Mouse (Mus musculus) T-helper 1 cell (primary cell): ENCODE measurements at regions not wholly inside any gene's neighbourhood (a gene's known extent, or its start where the extent isn't known, plus 50 kb on each side); places are given as distances from the start of the nearest gene placed in this dataset.

ENCODE experiments used
- in situ Hi-C: fragments of 300-600 bp; cut with MboI, MseI; formaldehyde crosslinking; loops from one replicate; pipeline ENCODE4 v1.15.1; 2025; ENCODE audit warnings: high pct_unique_total_duplicates

DNA sequence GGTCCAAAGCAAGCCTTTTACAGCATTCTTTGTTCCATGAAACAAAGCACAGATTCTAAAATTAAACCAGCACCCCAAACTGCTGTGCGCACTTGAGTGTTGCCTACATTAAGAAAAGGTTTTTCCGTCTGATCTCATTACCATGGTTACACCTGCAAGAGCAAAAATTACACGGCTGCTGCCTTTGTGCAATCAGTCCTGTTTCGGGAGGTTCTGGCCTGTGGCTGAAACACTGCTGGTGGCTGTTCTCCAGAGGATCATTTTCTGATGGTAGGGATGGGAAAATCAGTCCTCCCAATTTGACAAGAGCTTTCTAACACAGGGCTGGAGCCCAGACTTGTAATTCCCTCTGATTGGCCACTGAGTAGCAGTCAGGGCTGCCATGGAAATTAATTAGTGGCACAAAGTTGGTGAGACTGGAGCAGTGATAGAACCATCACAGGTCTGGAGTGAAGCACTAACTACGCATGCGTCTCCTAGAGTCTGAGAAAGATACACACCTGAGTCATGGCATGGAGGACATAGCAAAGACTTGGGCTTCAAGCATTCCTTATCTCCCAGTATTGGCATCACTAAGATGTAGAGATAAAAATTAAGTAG is 114.8 kb upstream of the Fam49a start:
- in situ Hi-C loops = loop anchor here (5.0 to 10.0 kb wide), 2 partner anchors 815 to 972 kb away; no protein-coding TSS in a partner anchor

GRCm38 (mm10) chr12:12147847-12148246 is 114.1 kb upstream of the Fam49a start:
- in situ Hi-C loops = loop anchor here (5.0 to 10.0 kb wide), 2 partner anchors 816 to 973 kb away; no protein-coding TSS in a partner anchor

- in situ Hi-C loops = loop anchor here (5.0 to 10.0 kb wide), 2 partner anchors 817 to 974 kb away; no protein-coding TSS in a partner anchor
Measured at GRCm38 (mm10) chr12:12148659-12149399, 113.1 kb upstream of the Fam49a start.

- in situ Hi-C loops = loop anchor here (10.0 kb wide), 1 partner anchor 1050 kb away; no protein-coding TSS in a partner anchor
Measured at GRCm38 (mm10) chr12:12164411-12164810, 97.5 kb upstream of the Fam49a start.

DNA sequence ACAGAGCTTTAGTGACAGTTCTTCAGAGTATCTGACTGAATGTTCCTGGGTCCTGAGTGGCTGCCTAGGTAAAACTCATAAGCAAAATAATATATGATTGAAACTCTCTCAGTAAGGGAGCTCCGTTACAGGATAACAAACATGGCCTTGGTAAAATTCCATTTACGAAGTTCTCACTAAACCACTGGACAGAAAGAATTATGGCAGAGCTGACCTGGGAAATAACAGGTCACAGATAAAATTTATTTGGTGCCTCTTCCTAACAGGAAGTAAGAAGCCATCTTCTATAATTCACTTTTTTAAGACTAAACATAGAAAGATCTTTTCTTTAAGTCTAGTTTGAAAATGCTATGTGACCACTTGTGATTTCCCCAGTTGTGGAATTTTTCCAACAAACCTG is 91.4 kb upstream of the Fam49a start:
- in situ Hi-C loops = loop anchor here (5.0 to 10.0 kb wide), 2 partner anchors 92 to 774 kb away; partner anchors contain the start of genes Fam49a and Mycn

GRCm38 (mm10) chr12:12172087-12172823 is 89.7 kb upstream of the Fam49a start:
- in situ Hi-C loops = loop anchor here (5.0 to 10.0 kb wide), 2 partner anchors 90 to 773 kb away; partner anchors contain the start of genes Fam49a and Mycn

DNA sequence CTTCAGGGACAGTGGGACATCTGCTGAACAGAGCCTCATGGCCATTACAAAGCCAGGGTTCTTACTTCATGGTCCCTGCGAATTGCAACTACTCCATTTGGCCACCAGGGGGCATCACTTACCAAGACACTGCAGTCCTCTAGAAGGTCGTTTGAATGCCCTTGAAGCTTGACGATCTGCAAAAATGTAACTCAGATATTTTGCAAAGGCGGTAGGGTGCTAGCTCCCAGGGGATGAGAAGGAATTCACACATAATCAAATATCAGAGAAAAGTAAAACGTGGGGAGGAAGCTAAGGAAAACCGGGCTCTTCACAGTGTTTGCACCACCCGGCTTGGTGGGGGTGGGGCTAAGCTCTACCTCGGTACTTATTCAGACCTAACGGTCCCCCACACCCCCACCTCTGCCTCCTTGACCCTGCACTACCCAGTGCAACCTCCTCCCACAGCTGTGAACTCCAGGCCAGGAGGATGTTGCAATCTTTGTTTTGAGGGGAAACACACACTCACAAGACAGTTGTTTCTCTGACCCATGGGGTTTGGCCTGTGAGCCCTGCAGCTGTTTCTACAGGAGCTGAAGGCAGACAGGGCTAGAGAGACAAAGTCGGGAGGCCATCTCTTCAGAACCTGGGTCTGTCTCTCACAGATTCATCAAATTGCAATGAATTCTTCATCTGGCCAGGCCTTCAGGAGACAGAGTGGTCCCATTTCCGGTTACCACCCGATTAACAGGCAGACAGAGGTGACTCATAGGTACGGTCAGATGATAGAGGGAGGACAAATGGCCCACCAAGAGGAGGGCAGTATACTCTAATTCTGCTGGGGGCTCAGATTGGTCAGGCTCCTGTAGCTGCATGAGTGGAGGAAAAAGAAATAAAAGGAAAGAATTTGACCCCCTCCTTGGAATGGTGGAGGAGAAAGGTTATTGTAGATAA is 85.3 kb upstream of the Fam49a start:
- in situ Hi-C loops = loop anchor here (5.0 to 10.0 kb wide), 2 partner anchors 141 to 768 kb away; partner anchors contain the start of gene Mycn

- in situ Hi-C loops = loop anchor here (5.0 to 10.0 kb wide), 2 partner anchors 140 to 767 kb away; partner anchors contain the start of gene Mycn
Measured at GRCm38 (mm10) chr12:12177264-12178043, 84.5 kb upstream of the Fam49a start.

GRCm38 (mm10) chr12:12178391-12178790 is 83.5 kb upstream of the Fam49a start:
- in situ Hi-C loops = loop anchor here (5.0 to 10.0 kb wide), 2 partner anchors 139 to 766 kb away; partner anchors contain the start of gene Mycn

DNA sequence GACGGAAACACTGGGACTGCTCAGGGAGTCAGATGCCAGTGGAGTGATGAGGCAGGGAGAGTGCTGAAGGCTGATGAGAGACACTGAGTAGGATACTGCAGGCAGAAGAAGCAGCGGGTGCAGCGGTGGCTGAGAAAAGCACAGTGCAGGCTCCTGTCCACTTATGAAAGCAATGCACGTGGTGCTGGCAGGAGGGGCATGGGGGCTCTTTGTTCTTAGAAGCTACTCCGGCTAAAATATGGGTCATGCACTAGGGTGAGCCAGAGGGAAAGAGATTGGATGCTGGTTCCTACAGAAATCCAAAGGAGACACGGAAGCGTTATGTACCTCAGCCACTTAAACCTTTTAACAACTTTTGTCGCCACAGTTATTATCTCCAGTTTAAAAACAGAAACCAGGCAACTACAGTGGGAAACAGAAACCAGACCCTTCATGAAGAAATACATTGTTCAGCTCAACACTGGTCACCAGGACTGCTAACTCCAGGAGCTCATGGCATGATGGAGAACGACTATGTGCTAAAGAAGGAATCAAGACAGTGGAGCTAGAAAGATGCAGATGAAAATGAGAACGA is 82.6 kb upstream of the Fam49a start:
- in situ Hi-C loops = loop anchor here (5.0 to 10.0 kb wide), 2 partner anchors 138 to 765 kb away; partner anchors contain the start of gene Mycn

DNA sequence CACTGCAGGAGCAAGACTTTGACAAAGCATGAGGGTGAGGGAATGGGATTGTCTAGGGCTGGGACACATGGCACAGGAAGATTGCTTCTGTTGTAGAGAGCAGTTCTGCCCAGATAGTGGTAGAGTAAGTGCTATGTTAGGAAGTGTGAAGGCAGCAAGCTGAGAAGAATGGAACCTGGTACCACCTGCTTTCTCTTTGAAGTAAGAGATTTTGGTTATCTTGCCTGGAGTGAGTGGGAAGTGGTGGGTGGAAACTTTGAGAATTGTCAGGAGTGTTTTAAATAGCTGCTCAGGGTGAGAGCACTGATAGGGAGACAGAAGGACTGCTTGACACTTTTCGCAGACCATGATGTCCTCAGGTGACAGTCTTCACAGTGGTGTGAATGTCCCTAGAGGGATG is 81.0 kb upstream of the Fam49a start:
- in situ Hi-C loops = loop anchor here (5.0 kb wide), 1 partner anchor 216 kb away; no protein-coding TSS in a partner anchor

GRCm38 (mm10) chr12:12181686-12182085 is 80.3 kb upstream of the Fam49a start:
- in situ Hi-C loops = loop anchor here (5.0 kb wide), 1 partner anchor 216 kb away; no protein-coding TSS in a partner anchor

GRCm38 (mm10) chr12:12186353-12186752 is 75.6 kb upstream of the Fam49a start:
- in situ Hi-C loops = no loop called here

DNA sequence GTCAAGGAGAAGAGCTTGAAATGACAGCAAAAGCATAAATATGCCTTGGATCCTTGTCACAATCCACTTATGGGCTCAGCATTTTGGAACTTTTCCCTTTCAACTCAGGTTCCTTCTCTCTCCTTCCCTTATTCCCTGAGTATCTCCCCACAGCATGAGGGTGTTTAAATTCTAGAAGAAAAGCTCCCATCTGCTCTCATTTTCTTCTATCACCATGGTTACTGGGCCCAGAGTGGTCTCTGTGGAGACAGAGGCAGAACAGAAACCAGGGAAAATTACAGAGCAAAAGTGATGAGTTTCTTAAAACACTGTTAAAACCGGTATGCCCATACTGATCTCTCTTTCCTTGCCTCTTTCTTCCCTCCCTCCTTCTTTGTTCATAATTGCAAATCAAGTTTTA is 66.9 kb upstream of the Fam49a start:
- in situ Hi-C loops = no loop called here

GRCm38 (mm10) chr12:12196627-12197026 is 65.3 kb upstream of the Fam49a start:
- in situ Hi-C loops = no loop called here

DNA sequence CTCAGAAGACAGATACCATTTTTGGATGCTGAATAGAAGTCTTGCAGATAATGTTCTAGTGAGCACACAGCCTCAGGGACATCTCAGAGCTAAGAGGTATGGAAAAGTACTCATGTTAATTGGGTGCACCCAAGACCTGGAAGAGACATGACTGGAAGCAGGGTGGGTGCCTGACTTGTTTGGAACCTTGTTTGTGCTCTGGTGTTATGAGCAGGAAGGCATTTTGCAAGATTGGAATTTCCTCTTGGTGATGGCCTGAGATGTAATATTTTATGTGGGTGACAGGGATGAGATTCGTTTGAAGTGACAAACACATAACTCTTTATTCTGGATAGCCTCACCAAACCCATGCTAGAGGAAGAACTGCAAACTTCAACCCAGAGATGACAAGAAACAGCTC is 53.7 kb upstream of the Fam49a start:
- in situ Hi-C loops = no loop called here
